8 mouse cellular contexts compared by ENCODE assay signal in genomic region chr15:80024331-80025313, GRCm38 (mm10). TPM values are rescaled to one million over a fixed set of nuclear protein-coding genes. Genes with fewer than 3 reads are reported as not detected.
A peak's percentile ranks its signal among the peaks of the same experiment; 100 is the strongest.
DNase-seq lines count a peak whose midpoint lies in the region; ATAC-seq and TF ChIP-seq lines count a peak whose summit lies in the region.

No protein-coding gene starts in this region.

- WGBS in intestine, embryonic 14.5 days, result 29% methylated on average over 11 of the region's 11 CpGs
- 48% methylated on average over 11 of the region's 11 CpGs for WGBS in intestine, postnatal 0 days
- 45% methylated on average over 11 of the region's 11 CpGs for WGBS in embryonic facial prominence, embryonic 10.5 days

- TF ChIP-seq POLR2A in CH12.LX (IDR thresholded peaks at IDR 0.05; ENCODE audit: low read depth, low read length), result no peak

- no peaks in the 10 kb centered on the region for H3K79me2 ChIP-seq in CH12.LX (replicated peaks; ENCODE audit: control insufficient read depth, extremely low read depth, insufficient read depth, poor library complexity, severe bottlenecking)

- dilution Hi-C loops in CH12.LX (cut with MboI; ENCODE audit: extremely low pct_ligation_motif_present, extremely low pct_unique_long_range_greater_than_20kb, low sequenced_read_pairs), result no loop called here

- H3K27ac ChIP-seq in intestine, embryonic 14.5 days (ENCODE audit: low read depth), result no peak overlapping the region
- no peak overlapping the region for H3K27ac ChIP-seq in intestine, postnatal 0 days (ENCODE audit: low read depth, low read length)
- no peak overlapping the region for H3K27ac ChIP-seq in CH12.LX (ENCODE audit: insufficient read depth, low read depth)
- peak overlapping the region; percentile 51 for H3K27ac ChIP-seq in embryonic facial prominence, embryonic 10.5 days (replicated peaks)

- H3K9ac ChIP-seq in intestine, embryonic 14.5 days (ENCODE audit: low read length), result no peak overlapping the region
- no peak overlapping the region for H3K9ac ChIP-seq in intestine, postnatal 0 days (ENCODE audit: low read depth, low read length)
- H3K9ac ChIP-seq in CH12.LX (ENCODE audit: insufficient read depth, low read depth), result no peak overlapping the region

- DNase-seq in intestine, embryonic 14.5 days (ENCODE audit: low spot score), result no peak
- peak; percentile 54 for DNase-seq in CH12.LX (ENCODE audit: extremely low read depth)
- no peak for DNase-seq in embryonic facial prominence, embryonic 10.5 days (ENCODE audit: low spot score)
- peak; percentile 22 for DNase-seq in kidney, postnatal 14 days
- DNase-seq in thymus, adult 18-20 months, result no peak
- DNase-seq in lung, postnatal 36 days, result no peak
- DNase-seq in urinary bladder, postnatal 10 days (ENCODE audit: low spot score), result no peak

- no peak overlapping the region for H3K4me2 ChIP-seq in intestine, embryonic 14.5 days (ENCODE audit: low read length)
- H3K4me2 ChIP-seq in intestine, postnatal 0 days (replicated peaks; ENCODE audit: low read depth), result no peak overlapping the region
- no peak overlapping the region for H3K4me2 ChIP-seq in CH12.LX (ENCODE audit: insufficient read depth, low read depth, poor library complexity, severe bottlenecking)

- H3K27me3 ChIP-seq in intestine, embryonic 14.5 days (replicated peaks; ENCODE audit: control insufficient read depth, insufficient read depth, low read length), result no peaks in the 10 kb centered on the region
- no peaks in the 10 kb centered on the region for H3K27me3 ChIP-seq in intestine, postnatal 0 days (replicated peaks; ENCODE audit: control insufficient read depth, insufficient read depth, low read length)
- peaks cover 27% of the 10 kb centered on the region for H3K27me3 ChIP-seq in CH12.LX (replicated peaks)
- H3K27me3 ChIP-seq in embryonic facial prominence, embryonic 10.5 days (replicated peaks; ENCODE audit: low read depth, poor library complexity, severe bottlenecking), result 0 out of 2 replicates have a peak, but pooled peaks cover 4% of the 10 kb centered on the region

- no peak for TF ChIP-seq EP300 in CH12.LX (IDR thresholded peaks at IDR 0.05; ENCODE audit: low read length)

- no peaks in the 10 kb centered on the region for H3K9me3 ChIP-seq in intestine, embryonic 14.5 days (ENCODE audit: control insufficient read depth, low read length)
- no peaks in the 10 kb centered on the region for H3K9me3 ChIP-seq in intestine, postnatal 0 days (ENCODE audit: control insufficient read depth)
- H3K9me3 ChIP-seq in CH12.LX (replicated peaks; ENCODE audit: low read length), result no peaks in the 10 kb centered on the region
- H3K9me3 ChIP-seq in embryonic facial prominence, embryonic 10.5 days, result no peaks in the 10 kb centered on the region

- TF ChIP-seq RAD21 in CH12.LX (IDR thresholded peaks at IDR 0.05; ENCODE audit: low read depth, low read length), result no peak

- in situ Hi-C loops in CH12.LX (cut with MboI; ENCODE audit: low pct_ligation_motif_present, low pct_unique_long_range_greater_than_20kb, low sequenced_read_pairs), result loop anchor here (5.0 kb wide), 1 partner anchor 38 kb away; no protein-coding TSS in a partner anchor

- H3K4me3 ChIP-seq in intestine, embryonic 14.5 days (ENCODE audit: low read depth, low read length), result no peak overlapping the region
- H3K4me3 ChIP-seq in intestine, postnatal 0 days (ENCODE audit: low read depth, low read length), result no peak overlapping the region
- H3K4me3 ChIP-seq in CH12.LX (replicated peaks in 1 of 3; ENCODE audit: low read depth in 2 of 3, low read length in 2 of 3, poor library complexity in 1 of 3), result no peak overlapping the region
- no peak overlapping the region for H3K4me3 ChIP-seq in embryonic facial prominence, embryonic 10.5 days

- TF ChIP-seq CTCF in intestine, postnatal 0 days (IDR thresholded peaks at IDR 0.05; ENCODE audit: low read depth), result no peak
- TF ChIP-seq CTCF in CH12.LX (conservative IDR thresholded peaks at IDR 0.05 in 1 of 2, IDR thresholded peaks at IDR 0.05 in 1 of 2; ENCODE audit: low read depth in 2 of 2, low read length in 2 of 2), result no peak

- H3K4me1 ChIP-seq in intestine, embryonic 14.5 days (replicated peaks; ENCODE audit: control insufficient read depth, insufficient read depth, low read length), result peaks cover 12% of the 10 kb centered on the region; the same call in 1 of the 2 replicates
- no peaks in the 10 kb centered on the region for H3K4me1 ChIP-seq in intestine, postnatal 0 days (replicated peaks; ENCODE audit: control insufficient read depth, insufficient read depth, low read length)
- H3K4me1 ChIP-seq in CH12.LX (ENCODE audit: control insufficient read depth in 1 of 2, insufficient read depth in 2 of 2), result peaks cover 26 to 44% of the 10 kb centered on the region in 2 experiments
- H3K4me1 ChIP-seq in embryonic facial prominence, embryonic 10.5 days, result peaks cover 34% of the 10 kb centered on the region

- no peaks in the 10 kb centered on the region for H3K36me3 ChIP-seq in intestine, embryonic 14.5 days (ENCODE audit: control insufficient read depth, insufficient read depth, low read length)
- no peaks in the 10 kb centered on the region for H3K36me3 ChIP-seq in intestine, postnatal 0 days (ENCODE audit: control insufficient read depth, insufficient read depth)
- no peaks in the 10 kb centered on the region for H3K36me3 ChIP-seq in CH12.LX (replicated peaks in 1 of 2; ENCODE audit: control insufficient read depth in 1 of 2, insufficient read depth in 1 of 2, low read length in 1 of 2)
- no peaks in the 10 kb centered on the region for H3K36me3 ChIP-seq in embryonic facial prominence, embryonic 10.5 days (replicated peaks)

- ATAC-seq in intestine, embryonic 14.5 days (replicated peaks; ENCODE audit: low FRiP score, low TSS enrichment, low read depth), result peak; percentile 67
- no peak for ATAC-seq in intestine, postnatal 0 days

TF ChIP-seq in CH12.LX, 34 proteins besides CTCF, POLR2A, EP300 and RAD21:
- TF ChIP-seq NELFE (IDR thresholded peaks at IDR 0.05; ENCODE audit: low read depth, low read length) (no peak), RCOR1 (conservative IDR thresholded peaks at IDR 0.05; ENCODE audit: low read depth, low read length) (no peak), ZKSCAN1 (IDR thresholded peaks at IDR 0.05; ENCODE audit: borderline replicate concordance, low read depth, low read length) (no peak), UBTF (IDR thresholded peaks at IDR 0.05; ENCODE audit: low read depth, low read length) (no peak), TBP (conservative IDR thresholded peaks at IDR 0.05; ENCODE audit: low read depth, low read length) (no peak), SMC3 (IDR thresholded peaks at IDR 0.05; ENCODE audit: low read depth, low read length) (no peak), SIN3A (IDR thresholded peaks at IDR 0.05; ENCODE audit: low read length) (no peak), JUND (conservative IDR thresholded peaks at IDR 0.05; ENCODE audit: low read depth, low read length) (no peak), MEF2A (IDR thresholded peaks at IDR 0.05; ENCODE audit: borderline replicate concordance, low read depth, low read length) (0 out of 2 replicates have a peak, but pooled peaks have one; percentile 33), MYC (IDR thresholded peaks at IDR 0.05; ENCODE audit: low read depth, low read length) (no peak), IRF4 (IDR thresholded peaks at IDR 0.05; ENCODE audit: low read depth, low read length) (no peak), ZNF384 (IDR thresholded peaks at IDR 0.05; ENCODE audit: low read depth, low read length) (no peak), BHLHE40 (IDR thresholded peaks at IDR 0.05; ENCODE audit: low read depth, low read length) (peak; percentile 29; the same call in 1 of the 2 replicates), NRF1 (IDR thresholded peaks at IDR 0.05; ENCODE audit: low read depth, low read length) (no peak), MXI1 (IDR thresholded peaks at IDR 0.05; ENCODE audit: low read depth, low read length) (no peak), KAT2A (IDR thresholded peaks at IDR 0.05; ENCODE audit: insufficient replicate concordance, low read length) (no peak), HCFC1 (IDR thresholded peaks at IDR 0.05; ENCODE audit: low read depth, low read length) (no peak), MAX (IDR thresholded peaks at IDR 0.05; ENCODE audit: low read length) (no peak), ELF1 (IDR thresholded peaks at IDR 0.05; ENCODE audit: low read depth, low read length) (no peak), E2F4 (IDR thresholded peaks at IDR 0.05; ENCODE audit: insufficient replicate concordance, low read depth, low read length) (no peak), ZMIZ1 (IDR thresholded peaks at IDR 0.05; ENCODE audit: low read depth, low read length) (no peak), ETS1 (conservative IDR thresholded peaks at IDR 0.05; ENCODE audit: low read depth, low read length) (0 out of 2 replicates have a peak, but pooled peaks have one; percentile 11)

RNA-seq across cellular contexts. Expression of gene Pdgfb, which starts 9.8 kb away (rescaled TPM):
- 6.6 and 8.1 TPM in 2 replicates for polyA plus RNA-seq in intestine, embryonic 14.5 days (2014; fragmentation: Nextera tagmentation; extraction: Ambion mirVana)
- polyA plus RNA-seq in intestine, postnatal 0 days (2015; fragmentation: Nextera tagmentation; extraction: Ambion mirVana), result 6.9 and 7.1 TPM in 2 replicates
- not detected in 2 replicates for total RNA-seq in CH12.LX (2012; rRNA removed)
- not detected in 2 replicates for total RNA-seq in CH12.LX (2014; rRNA removed)
- polyA plus RNA-seq in CH12.LX (2012; ENCODE audit: insufficient read length, low read depth), result not detected in 2 replicates
- 1.4 and 1.6 TPM in 2 replicates for polyA plus RNA-seq in embryonic facial prominence, embryonic 10.5 days (2016; fragmentation: Nextera tagmentation; extraction: Ambion mirVana)

RNA-seq across cellular contexts. Expression of gene Cbx7, which starts 53.7 kb away (rescaled TPM):
- polyA plus RNA-seq in intestine, embryonic 14.5 days (2014; fragmentation: Nextera tagmentation; extraction: Ambion mirVana), result 4.6 and 6.2 TPM in 2 replicates
- polyA plus RNA-seq in intestine, postnatal 0 days (2015; fragmentation: Nextera tagmentation; extraction: Ambion mirVana), result 2.5 and 3.8 TPM in 2 replicates
- total RNA-seq in CH12.LX (2012; rRNA removed) (10.0 and 12.1 TPM in 2 replicates), CH12.LX (2014; rRNA removed) (5.6 and 8.1 TPM in 2 replicates)
- polyA plus RNA-seq in CH12.LX (2012; ENCODE audit: insufficient read length, low read depth), result 12.4 and 14.7 TPM in 2 replicates
- polyA plus RNA-seq in embryonic facial prominence, embryonic 10.5 days (2016; fragmentation: Nextera tagmentation; extraction: Ambion mirVana), result 2.1 and 2.4 TPM in 2 replicates

Comparison
In these comparisons a context has a peak if more than half of its experiments do, and no peak if none do; other contexts are left out.
1. DNase-seq: peak in CH12.LX (single experiment) and kidney, postnatal 14 days (single experiment); none in intestine, embryonic 14.5 days (single experiment), embryonic facial prominence, embryonic 10.5 days (single experiment), thymus, adult 18-20 months (0 of 2), lung, postnatal 36 days (single experiment) and urinary bladder, postnatal 10 days (single experiment).